Mouse (Mus musculus) megakaryocyte-erythroid progenitor cell, adult 5 weeks (primary cell): ENCODE data around the gene Actr3. TPM values are rescaled to one million over a fixed set of nuclear protein-coding genes. Genes with fewer than 3 reads are reported as not detected.

Source experiments
- polyA plus RNA-seq: library from polyadenylated mRNA; stranded (reverse); fragments of >175 nt; gene quantifications from 2 replicates; pipeline ENCODE4 v1.2.3, GENCODE M21; 2012

The Actr3 gene
- 323 and 357 TPM in 2 replicates for polyA plus RNA-seq

DNA sequence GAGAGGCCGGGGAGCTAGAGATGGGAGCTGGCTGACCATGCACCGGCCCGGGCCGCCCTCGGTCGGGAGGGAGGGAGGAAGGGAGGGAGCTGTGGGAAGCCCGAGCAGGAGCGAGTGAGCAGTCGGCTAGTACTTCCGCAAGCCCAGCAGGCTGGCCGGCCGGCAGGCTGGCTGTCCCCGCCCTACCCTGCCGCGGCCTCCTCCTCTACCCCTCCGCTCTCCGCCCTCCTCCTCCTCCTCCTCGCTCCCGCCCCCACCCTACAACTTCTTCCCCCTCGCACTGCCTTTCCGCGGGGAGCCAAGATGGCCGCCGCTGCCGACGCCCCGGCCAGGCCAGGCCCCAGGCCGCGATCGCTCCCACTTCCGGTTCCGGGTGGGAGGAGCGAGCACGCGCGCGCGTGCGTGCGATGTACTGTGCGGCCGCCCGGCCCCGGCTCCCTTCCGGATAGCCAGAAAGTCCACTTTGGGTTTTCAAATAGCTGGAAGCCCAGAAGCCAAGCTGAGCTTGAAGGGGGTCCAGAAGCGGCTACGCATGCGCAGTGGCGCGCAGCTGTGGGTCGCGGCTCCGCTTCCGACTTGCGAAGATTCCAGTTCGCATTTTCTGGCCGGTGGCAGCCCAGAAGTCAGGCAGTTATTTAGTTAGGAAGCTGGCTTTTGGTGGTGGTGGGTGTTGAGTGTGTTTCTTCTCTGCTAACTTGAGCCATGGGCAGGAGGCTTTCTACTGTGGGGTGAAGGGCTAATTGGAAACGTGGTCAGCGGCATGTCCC, at the start of gene Actr3:
Actr3 (minus strand) TSS at position 359 of the 767 bp plus-strand sequence.

Other genes with a start within 250 kb of the Actr3 start
- 1.1 and 1.3 TPM in 2 replicates for gene Slc35f5, start 124.9 kb upstream of the Actr3 start, polyA plus RNA-seq
- gene Gpr39, start 241.3 kb upstream of the Actr3 start, polyA plus RNA-seq: not detected in 2 replicates